Mouse (Mus musculus) granulocyte monocyte progenitor cell, adult 5-6 weeks (primary cell): ENCODE data around the gene Poldip3. TPM values are rescaled to one million over a fixed set of nuclear protein-coding genes. Genes with fewer than 3 reads are reported as not detected.

Experiments used
- ATAC-seq: replicated peaks from 2 replicates; pipeline ENCODE4 v1.8.0; 2016; ENCODE audit warnings: mild to moderate bottlenecking, moderate TSS enrichment, inconsistent platforms; ENCODE audit not compliant: poor library complexity, severe bottlenecking
- total RNA-seq, 2 experiments: library from RNA; stranded (forward) in 1 of 2; stranded (reverse) in 1 of 2; fragments of 200-712, 200-1000 nt in 1 of 2; fragments of >200 nt in 1 of 2; fragmentation: Nextera tagmentation in 1 of 2; gene quantifications; 2 replicates each; pipeline ENCODE4 v1.2.3; 2014 to 2017

Gene Poldip3
- 56.1 and 72.5 TPM in 2 replicates for total RNA-seq (2014; fragmentation: Nextera tagmentation)
- 78.7 and 81.9 TPM in 2 replicates for total RNA-seq (2017)

DNA sequence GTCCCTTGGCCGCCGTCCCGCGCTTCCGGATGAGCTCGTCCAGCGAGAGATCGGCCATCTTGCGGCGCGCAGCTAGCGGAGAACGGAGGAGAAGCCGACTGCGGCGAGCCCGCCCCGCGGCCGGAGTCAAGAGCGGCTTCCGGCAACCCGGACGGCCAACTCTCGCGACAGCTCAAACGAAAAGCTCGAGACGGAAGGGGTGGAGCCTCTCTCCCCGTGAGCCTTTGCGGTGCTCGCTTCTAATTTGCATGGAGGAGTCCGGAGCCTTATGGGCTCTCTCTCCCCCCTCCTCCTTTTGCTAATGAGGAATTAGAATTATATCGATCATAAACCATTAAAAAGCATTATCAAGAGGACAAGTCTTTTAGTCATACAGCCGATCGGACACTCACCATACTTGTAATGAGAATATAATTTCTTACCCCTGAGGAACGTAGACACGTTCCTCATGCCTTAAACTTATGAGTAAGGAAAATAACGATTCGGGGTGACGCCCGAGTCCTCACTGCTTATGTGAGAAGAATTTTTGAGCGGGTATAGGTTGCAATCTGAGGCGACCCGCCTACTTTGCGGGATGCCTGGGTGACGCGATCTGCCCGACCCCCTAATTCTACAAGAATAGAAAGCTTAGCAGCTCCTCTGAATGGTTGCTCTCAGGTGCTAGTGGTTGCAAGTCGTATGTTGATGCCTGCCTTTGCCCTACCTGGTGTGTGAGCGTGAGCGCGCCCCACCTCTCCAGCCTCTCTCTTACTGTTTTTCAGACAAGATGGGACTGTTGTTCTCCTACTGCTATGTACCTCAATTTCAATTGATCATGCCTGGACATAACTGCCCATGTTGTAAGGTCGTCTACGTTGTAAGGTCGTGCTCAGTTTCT, at the start of gene Poldip3:
Gene Poldip3, minus strand, starts transcription at position 189 of the 877 bp plus-strand sequence.
- ATAC-seq = peak; percentile 72

DNA sequence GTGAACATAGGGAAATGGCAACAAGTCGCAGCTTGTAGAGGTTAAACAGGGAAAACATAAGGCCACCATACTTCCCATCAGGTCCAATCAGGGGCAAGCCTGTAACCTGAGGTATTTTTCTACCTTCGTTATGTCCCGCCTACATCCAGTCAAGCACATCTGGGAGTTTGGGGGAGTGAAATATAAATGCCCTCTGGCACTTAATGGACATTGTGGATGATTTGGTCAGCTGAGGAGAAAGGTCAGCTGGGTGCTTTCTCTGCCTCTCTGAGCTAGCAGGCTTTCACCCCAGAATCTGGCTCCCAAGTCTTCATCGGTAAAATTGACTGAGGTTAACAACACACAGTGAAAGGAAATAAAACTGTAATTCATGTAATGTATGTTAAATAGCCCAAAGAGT, 44.2 kb upstream of the Poldip3 start:
- ATAC-seq = no peak

DNA sequence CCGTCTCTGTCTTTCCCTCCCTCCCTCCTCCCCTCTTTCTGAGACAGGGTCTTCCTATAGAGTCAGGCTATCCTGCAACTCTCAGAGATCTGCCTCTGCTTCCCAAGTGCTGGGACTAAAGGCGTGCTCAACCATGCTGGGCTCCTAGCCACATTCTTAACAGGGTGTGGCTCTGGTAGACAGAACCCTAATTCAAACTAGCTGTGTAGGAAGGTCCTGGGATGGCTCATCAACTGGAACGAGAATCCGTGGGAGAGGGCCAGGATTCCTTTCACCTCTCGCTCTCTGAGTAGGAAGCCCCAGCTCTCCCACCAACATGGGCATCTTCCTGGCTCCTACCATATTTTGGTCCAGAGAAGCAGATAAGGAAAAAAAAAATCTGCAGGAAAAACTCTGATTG, 33.2 kb upstream of the Poldip3 start:
- no peak for ATAC-seq

DNA sequence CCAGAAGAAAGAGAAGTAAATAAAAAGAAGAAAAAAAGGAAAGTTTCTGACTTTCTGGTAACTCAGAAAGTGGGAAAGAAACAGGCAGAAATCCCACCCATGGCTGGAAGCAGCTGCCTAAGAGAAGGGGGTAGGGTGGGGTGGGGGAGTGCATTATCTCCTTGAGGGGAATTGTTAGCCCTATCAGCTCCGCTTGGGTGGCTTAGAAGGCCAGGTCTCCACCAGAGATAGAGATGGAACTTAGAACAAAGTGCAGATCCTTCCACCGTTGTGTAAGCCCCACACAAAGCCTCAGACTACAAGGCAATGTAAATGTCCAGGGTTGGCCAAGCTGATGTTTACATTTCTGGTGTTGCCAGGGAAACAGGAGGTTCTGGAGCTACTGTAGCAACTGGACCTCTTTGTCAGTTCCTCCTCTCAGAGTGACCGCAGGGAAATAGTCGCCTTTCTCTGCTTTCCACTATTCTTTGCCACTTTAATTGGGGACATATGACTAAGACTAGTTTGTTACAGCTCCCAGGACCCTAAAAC, 32.7 kb upstream of the Poldip3 start:
- ATAC-seq = no peak

DNA sequence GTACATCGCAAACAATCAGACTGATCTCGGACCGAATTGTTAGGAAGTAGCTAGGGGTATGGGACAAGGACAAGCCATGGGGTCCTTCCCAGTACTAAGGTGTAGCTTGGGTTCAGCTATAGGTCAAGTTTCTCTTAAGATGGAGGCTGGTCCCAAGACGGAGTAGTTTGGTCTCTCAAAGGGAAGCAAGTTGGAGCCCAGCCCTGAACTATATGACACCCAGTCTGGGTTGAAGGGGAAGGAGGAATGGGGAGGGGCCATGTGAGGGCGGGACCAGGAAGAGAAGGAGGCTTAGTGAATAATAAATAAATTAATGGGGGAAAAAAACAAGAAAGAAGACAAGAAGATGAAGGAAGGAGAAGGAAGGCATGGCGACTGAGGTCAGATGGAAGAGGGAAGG, 30.8 kb upstream of the Poldip3 start:
- ATAC-seq = no peak

DNA sequence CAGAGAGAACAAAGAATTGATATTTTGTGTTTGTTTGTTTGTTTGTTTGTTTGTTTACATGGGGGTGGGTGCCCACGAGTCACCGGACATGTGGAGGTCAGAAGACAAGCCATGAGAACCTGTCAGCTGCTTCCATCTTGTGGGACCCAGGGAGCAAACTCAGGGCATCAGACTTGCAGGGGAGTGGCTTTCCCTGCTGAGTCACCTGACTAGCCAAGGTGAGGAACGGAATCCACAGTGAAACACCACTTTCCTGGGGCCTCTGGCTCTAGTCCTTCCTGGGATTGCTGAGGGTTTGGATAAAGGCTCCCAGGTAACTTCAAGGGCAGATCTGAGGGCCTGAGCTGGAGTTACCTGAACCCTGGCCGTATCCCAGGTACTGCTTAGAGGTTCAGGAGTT, 27.5 kb upstream of the Poldip3 start:
- ATAC-seq = no peak

DNA sequence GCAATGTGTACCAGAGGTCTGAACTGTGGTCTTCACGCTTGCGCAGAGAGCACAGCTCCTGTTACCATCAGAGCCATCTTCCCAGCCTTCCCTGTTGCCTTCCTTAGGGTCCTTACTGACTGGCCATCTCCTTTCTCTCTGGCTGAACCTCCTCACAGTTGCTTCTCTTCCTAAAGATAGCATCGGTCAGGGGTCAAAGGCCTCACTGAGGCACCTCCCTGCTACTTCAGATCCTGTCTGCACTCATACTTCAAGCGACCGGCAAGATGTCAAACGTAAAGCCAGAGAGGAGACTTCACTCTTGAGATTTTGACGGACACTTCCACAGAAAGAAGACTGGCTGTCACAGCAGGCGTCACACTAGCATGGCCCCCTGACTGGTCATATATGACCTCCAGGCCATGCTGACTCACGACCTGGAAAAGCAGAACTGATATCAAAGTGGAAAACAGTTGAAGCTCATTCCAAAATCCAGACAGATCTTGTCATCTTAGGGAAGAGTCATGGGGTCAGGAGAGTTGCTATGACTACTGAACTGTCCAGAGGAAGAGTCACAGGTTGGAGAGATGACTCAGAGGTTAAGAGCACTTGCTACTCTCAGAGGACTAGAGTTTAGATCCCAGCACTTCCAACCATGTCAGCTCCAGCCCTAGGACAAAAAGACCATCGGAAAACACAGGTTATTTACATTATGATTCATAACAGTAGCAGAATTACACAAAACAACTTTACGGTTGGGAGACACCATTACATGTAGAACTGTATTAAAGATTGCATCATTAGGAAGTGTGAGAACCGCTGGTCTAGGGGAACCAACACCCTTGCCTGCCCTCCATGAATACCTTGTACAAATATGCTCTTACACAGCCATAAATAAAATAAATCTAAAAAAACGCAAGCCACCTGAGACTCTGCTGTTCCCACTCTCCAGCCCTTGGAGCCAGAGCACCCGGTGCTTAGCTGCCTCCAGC, 25.0 kb upstream of the Poldip3 start:
- ATAC-seq = peak; percentile 15; the same call in 1 of the 2 replicates

DNA sequence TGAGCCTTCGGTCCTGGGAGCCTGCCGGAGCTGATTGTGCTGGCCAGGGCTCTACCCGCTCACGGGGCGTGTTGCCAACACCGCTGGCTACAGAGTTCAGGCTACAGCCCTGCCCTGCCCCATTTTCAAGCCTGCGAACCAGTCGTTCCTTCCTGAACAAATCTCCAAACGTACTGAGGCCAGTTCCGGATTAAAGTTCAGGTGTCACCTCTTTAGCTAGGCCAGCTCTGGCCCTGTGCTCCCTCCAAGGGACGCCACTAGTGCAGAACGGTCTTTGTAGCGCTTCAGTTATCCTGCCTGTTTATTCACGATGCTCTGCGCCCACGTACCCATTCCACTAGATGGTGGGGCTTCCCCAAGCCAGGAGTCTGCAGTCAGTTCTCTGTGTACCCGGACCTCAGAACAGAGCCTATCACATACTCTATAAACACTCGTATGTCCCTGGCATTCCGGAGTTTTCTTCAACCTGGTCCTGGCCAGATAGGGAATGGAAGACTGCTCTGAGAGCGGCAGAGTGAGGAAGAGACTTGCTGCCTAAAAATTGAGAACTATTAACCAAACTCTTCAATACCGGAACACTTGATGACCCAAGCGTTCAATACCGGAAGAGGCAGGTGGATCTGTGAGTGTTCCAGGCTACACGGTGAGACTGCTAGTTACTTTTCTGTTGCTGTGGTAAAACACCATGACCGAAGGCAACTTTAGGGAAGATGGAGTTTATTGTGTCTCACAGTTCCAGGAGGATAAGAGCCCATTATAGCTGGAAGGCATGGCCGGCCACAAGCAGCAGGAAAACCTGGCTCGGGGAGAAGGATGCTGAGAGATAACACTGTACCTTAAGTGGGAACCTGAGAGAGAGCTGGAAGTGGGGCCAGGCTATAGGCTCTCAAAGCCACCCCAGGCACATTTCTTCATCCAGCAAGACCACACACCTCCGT, 23.6 kb upstream of the Poldip3 start, which contains the start of gene Cyb5r3:
Gene Cyb5r3, minus strand, starts transcription at position 101 of the 938 bp plus-strand sequence.
- ATAC-seq = no peak; the same call in 1 of the 2 replicates

DNA sequence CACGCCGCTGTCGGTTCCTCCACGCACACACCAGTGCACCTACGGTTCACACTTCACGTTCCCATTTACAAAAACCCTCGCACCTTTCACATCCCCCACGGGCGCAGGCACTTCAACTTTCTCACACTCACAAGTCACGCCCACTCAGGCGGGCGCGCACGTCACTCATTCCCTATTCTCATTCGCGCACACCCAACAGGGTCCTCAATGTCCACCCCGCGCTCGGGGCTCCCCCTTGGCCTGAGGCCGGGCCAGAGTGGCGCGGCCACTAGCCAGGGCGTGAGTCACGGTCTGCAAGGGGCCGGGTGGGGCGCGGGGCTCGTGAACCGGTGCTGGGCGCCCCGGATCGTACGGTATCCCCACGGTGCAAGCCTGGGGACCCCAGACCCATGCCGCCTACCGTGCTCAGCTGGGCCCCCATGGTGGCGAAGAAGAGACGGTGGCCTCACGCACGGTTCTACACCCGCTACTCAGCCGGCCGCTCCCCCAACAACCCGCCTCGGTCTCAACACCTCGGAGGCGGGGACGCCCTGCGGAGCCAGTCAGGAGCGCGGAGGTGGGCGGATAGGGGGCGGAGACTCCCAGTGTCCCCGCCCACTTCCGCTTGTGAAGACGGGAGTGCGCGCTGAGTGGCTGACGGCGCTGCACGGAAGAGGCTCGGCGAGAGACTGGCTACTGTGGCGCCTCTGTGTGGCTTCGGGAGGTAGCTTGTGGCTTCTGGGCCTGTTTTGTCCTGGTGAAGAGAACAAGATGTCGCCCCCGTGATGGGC, 22.7 kb upstream of the Poldip3 start:
- ATAC-seq = peak; percentile 89

DNA sequence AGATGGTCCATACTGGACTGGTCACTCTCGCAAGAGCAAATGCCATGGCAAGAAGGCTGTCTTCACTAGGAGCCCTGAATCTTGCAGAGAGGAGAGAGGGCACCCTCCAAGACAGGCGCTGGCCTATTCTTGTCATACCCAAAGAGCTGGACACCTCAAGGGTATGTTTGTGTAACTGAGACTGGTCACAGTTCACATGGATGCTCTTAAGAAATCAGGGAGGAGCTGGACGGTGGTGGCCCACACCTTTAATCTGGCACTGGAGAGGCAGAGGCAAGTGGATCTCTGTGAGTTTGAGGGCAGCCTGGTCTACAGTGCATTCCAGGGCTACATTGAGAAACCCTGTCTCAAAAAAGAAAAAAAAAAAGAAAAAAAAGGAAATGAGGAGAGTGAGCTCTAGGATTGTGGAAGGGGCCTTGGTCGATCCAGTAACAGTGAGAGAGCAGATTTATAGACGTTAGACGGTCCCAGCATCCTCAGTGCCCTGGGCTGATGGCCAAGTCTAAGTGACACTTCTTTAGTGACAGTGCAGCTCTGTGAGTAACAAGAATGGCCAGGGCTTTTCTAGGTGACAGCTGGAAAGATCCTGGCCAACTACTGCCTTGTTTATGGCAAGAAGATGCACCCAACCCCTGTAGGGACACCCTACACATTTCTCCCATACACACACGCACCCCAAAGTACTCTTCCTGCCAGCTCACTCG, 21.9 kb upstream of the Poldip3 start:
- ATAC-seq = no peak

DNA sequence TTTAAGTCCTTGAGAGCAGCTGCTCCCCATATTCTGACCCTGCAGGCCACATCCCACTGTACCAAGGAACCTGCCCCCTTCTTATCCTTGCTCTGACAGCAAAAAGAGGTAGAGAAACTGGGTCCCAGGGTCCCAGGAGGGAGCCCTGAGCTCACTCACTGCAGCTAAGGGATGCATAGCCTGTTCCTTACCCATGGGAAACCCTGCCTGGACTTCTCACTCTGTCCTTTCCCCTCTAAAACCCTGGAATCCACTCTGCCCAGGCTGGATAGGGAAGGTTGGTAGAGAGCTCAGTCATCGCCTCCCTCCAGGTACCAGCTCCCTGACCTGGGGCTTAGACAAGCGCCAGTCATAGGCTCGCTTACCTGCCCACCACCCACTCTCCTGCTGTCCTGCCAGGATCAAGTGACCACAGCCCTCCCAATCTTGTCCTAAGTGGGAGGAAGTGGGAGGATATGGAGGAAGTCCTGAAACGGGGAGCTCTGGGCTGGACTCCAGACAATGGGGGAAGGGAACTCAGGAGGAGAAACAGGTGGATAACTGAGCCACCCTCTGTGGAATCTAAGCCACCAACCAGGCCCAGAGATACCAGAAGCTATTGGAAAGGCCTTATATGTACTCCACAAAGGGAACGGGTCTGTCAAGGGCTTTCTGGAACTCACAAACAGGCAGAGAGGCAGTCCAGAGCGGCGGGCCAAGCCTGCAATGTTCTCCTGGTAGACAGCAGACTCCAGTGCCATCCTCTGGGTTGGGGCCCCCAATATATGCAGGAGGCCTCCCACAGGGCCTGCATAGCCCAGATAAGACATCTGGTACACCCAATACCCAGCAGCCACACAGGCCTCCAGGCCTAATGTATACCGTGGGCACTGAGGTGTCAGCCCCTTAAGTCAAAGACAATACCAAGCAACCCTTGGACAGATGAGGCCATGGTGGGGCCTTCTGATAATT, 20.9 kb upstream of the Poldip3 start:
- no peak for ATAC-seq

DNA sequence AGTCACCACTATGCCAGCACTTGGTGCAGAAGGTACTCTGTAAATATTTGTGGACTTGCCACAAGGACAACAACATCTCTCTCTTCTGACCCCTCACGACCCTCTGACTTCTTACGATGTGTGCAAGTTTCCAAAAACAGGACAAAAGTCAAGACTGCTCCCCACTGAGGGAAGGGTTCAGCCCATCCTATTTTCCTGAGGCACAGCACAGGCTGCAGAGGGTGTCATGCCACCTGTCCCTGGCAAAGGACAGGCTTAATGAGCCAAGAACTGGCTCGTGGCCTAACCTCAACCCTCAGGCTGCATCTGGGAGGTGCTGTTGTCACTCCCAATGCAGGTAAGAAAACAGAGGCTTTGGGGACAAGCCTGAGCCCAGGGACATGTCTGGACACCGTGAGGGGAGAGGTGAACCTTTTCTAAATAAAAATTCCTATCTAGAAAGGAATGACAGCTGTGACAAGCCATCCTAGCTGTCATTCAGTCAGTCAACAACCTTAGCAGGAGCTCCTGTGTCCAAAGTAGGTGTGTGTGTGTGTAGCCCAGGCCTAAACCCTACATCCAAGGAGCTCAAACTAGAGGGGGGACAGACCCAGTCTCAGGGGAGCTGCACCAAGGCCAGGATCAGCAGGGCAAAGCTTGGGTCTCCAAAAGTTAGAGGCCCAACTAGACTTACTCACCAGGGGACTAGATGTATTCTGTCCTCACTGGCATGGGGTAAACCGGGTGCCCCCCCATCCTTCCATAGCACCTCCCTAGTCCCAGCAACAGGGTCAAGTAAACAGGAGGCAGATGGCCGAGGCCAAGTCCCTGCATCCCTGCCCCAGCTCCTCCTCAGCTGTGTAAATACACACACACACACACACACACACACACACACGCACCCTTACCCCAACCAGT, 19.9 kb upstream of the Poldip3 start:
- no peak for ATAC-seq

DNA sequence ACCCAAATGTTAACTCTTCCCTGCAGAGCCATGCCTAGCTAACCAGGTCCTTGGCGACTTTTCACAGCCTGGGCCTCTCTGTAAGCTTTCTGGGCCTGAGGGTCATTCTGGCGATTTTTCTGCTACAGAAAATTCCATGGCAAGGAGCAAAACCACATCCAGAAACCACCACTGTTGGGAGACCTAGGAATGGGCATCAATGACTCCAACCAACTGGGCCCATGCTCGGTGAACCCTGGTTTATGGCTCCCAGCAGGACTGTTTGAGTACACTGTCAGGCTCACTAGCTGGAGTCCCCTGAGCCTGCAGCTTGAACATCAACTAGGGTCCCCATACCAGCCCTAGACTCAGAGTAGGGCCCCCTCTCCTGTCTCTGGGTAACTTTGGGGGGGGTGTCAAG, 19.1 kb upstream of the Poldip3 start:
- ATAC-seq = no peak

DNA sequence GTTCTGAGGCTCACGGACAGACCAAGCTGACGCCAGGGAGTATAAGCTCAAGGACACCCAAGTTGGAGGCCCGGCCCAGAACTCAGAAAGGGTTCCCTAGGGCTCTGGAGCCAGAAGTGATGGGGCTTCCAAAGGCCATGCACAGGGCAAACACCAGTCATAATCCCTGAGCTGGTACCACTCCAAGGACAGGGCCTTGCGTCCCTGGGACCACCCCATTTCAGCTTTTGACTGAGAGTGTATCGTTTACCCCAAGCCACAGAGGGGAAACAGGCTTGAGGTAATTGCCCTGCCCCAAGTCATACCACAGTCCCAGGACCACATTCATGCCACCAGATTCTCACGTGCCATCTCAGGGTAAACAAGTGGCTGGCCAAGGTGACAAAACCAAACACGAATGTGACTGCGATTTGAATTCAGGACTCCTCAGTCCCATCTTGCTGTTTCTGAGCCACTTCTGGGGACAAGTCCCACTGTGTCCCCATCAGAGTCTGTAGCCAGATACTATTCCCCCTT, 18.4 kb upstream of the Poldip3 start:
- ATAC-seq = no peak

DNA sequence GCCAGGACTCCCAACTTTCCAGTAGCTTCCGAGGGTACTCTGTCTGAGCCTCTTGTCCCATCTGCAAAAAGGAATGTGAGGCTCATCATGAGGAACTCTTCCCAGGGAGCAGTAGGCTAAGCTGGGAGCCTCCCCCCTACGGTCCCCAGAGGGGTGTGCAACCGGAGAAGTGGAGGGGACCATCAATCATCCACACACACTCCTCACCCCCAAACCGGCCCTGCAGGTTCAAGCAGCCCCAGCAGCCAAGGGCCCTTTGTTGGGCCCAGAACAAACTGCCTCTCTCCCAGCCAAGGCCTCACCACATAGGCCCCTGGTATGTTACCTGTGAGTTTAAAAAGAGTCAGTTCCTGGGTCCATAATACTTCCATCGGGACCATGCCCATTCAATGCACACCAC, 17.9 kb upstream of the Poldip3 start:
- no peak for ATAC-seq

DNA sequence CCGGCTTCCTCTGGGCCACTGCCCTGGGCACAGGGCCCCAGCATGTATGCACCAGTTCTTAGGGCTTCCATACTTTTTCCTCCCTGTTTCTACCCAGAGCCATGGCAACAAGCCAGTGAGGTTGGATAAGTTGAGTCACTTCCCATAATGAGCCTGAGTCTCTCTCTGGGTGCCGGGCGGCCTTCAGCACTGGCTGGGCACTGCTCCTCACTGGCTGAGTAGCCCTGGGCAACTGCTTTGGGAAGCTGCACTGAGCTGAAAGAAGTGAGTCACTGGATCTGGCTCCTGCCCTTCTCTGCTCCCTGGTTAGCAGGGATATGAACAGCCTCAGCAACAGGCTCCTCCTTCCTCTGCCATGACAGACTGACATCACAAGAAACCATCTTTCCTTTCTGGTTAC, 17.5 kb upstream of the Poldip3 start:
- no peak for ATAC-seq
